Mouse (Mus musculus): Measurements from ENCODE around the gene Anks3. TPM values are rescaled to one million over a fixed set of nuclear protein-coding genes. Genes with fewer than 3 reads are reported as not detected.

Gene Anks3
- polyA plus RNA-seq, 1 experiment from 2014 or later: 18.0 TPM

DNA sequence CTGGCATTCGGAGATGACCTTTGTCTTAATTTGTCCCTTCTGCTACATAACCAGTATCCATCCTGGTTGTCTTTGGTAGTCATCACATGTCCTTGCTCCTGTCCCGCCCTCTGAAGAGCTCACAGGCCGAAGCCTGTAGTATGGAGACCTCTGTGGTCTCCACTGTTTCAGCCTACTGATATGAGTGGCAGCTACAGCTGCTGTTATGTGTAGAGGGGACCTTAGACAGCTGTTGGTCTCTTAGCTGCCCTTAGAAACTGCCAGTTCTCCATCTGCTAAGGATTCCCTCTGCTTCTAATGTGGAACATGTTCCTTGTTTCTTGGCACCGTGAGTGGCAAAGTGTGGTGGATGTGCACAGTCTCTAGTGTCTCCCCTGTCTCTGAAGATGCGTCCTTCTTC lies 40.0 kb downstream of the Anks3 start:
- Histone ChIP-seq H3K36me3 (ENCODE audit: control insufficient read depth, insufficient read depth) (peaks cover 92% of the 10 kb centered on the region), H3K4me1 (replicated peaks; ENCODE audit: control insufficient read depth, insufficient read depth, low read length) (no peaks in the 10 kb centered on the region), H3K9ac (ENCODE audit: low read depth, low read length) (no peak overlapping the region), H3K4me3 (ENCODE audit: low read depth, low read length) (no peak overlapping the region), H3K27me3 (replicated peaks; ENCODE audit: control insufficient read depth, insufficient read depth, low read length) (no peaks in the 10 kb centered on the region), H3K4me2 (replicated peaks; ENCODE audit: low read depth) (no peak overlapping the region), H3K9me3 (ENCODE audit: control insufficient read depth) (no peaks in the 10 kb centered on the region), H3K27ac (ENCODE audit: low read depth, low read length) (no peak overlapping the region)
- no peak for ATAC-seq
- 90% methylated on average over 5 of the region's 5 CpGs for WGBS
- no peak for TF ChIP-seq CTCF (IDR thresholded peaks at IDR 0.05; ENCODE audit: low read depth)

- no peak for ATAC-seq
- no peak for TF ChIP-seq CTCF (IDR thresholded peaks at IDR 0.05; ENCODE audit: low read depth)
- H3K4me2 ChIP-seq (replicated peaks; ENCODE audit: low read depth): no peak overlapping the region
- H3K27me3 ChIP-seq (replicated peaks; ENCODE audit: control insufficient read depth, insufficient read depth, low read length): no peaks in the 10 kb centered on the region
- no peaks in the 10 kb centered on the region for H3K9me3 ChIP-seq (ENCODE audit: control insufficient read depth)
- H3K4me1 ChIP-seq (replicated peaks; ENCODE audit: control insufficient read depth, insufficient read depth, low read length): no peaks in the 10 kb centered on the region
- peaks cover 79% of the 10 kb centered on the region for H3K36me3 ChIP-seq (ENCODE audit: control insufficient read depth, insufficient read depth)
- no peak overlapping the region for H3K9ac ChIP-seq (ENCODE audit: low read depth, low read length)
- no peak overlapping the region for H3K27ac ChIP-seq (ENCODE audit: low read depth, low read length)
- H3K4me3 ChIP-seq (ENCODE audit: low read depth, low read length): no peak overlapping the region
- WGBS: 95% methylated on average over 6 of the region's 6 CpGs
Measured at GRCm38 (mm10) chr16:4922481-4922880, 41.5 kb downstream of the Anks3 start.

DNA sequence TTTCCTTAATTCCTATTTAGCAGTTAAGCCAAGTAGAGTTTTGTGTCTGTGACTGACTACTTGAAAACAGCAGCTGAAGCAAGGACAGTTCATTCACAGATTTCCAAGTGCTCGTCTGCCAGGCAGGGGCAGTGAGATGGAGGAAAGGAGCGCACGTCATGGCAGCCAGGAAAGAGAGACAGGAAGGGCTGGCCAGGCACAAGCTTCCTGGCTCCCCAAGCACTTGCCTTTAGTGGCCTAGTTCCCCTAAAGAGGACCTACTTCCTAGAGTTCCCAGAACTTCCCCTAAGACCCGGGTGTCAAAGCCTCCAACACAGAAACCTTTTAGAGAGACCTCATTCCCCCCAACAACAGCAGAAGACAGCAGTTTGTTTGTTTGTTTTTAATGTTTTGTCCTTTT lies 43.4 kb downstream of the Anks3 start:
- 71% methylated on average over 4 of the region's 4 CpGs for WGBS
- no peak for TF ChIP-seq CTCF (IDR thresholded peaks at IDR 0.05; ENCODE audit: low read depth)
- Histone ChIP-seq H3K4me1 (replicated peaks; ENCODE audit: control insufficient read depth, insufficient read depth, low read length) (no peaks in the 10 kb centered on the region), H3K27ac (ENCODE audit: low read depth, low read length) (no peak overlapping the region), H3K9me3 (ENCODE audit: control insufficient read depth) (no peaks in the 10 kb centered on the region), H3K36me3 (ENCODE audit: control insufficient read depth, insufficient read depth) (peaks cover 73% of the 10 kb centered on the region), H3K4me3 (ENCODE audit: low read depth, low read length) (no peak overlapping the region), H3K4me2 (replicated peaks; ENCODE audit: low read depth) (no peak overlapping the region), H3K9ac (ENCODE audit: low read depth, low read length) (no peak overlapping the region), H3K27me3 (replicated peaks; ENCODE audit: control insufficient read depth, insufficient read depth, low read length) (no peaks in the 10 kb centered on the region)
- ATAC-seq: no peak

GRCm38 (mm10) chr16:4916608-4917007 lies 47.4 kb downstream of the Anks3 start:
- H3K4me1 ChIP-seq (replicated peaks; ENCODE audit: control insufficient read depth, insufficient read depth, low read length): no peaks in the 10 kb centered on the region
- 88% methylated on average over 2 of the region's 2 CpGs for WGBS
- no peaks in the 10 kb centered on the region for H3K27me3 ChIP-seq (replicated peaks; ENCODE audit: control insufficient read depth, insufficient read depth, low read length)
- no peak overlapping the region for H3K27ac ChIP-seq (ENCODE audit: low read depth, low read length)
- no peak for TF ChIP-seq CTCF (IDR thresholded peaks at IDR 0.05; ENCODE audit: low read depth)
- H3K4me3 ChIP-seq (ENCODE audit: low read depth, low read length): no peak overlapping the region
- no peaks in the 10 kb centered on the region for H3K9me3 ChIP-seq (ENCODE audit: control insufficient read depth)
- ATAC-seq: no peak
- H3K9ac ChIP-seq (ENCODE audit: low read depth, low read length): no peak overlapping the region
- peaks cover 66% of the 10 kb centered on the region for H3K36me3 ChIP-seq (ENCODE audit: control insufficient read depth, insufficient read depth)
- H3K4me2 ChIP-seq (replicated peaks; ENCODE audit: low read depth): no peak overlapping the region

GRCm38 (mm10) chr16:4915931-4916330 lies 48.1 kb downstream of the Anks3 start:
- Histone ChIP-seq H3K4me3 (ENCODE audit: low read depth, low read length) (no peak overlapping the region), H3K9ac (ENCODE audit: low read depth, low read length) (no peak overlapping the region), H3K4me2 (replicated peaks; ENCODE audit: low read depth) (no peak overlapping the region), H3K36me3 (ENCODE audit: control insufficient read depth, insufficient read depth) (peaks cover 71% of the 10 kb centered on the region), H3K9me3 (ENCODE audit: control insufficient read depth) (no peaks in the 10 kb centered on the region), H3K4me1 (replicated peaks; ENCODE audit: control insufficient read depth, insufficient read depth, low read length) (no peaks in the 10 kb centered on the region), H3K27me3 (replicated peaks; ENCODE audit: control insufficient read depth, insufficient read depth, low read length) (no peaks in the 10 kb centered on the region), H3K27ac (ENCODE audit: low read depth, low read length) (no peak overlapping the region; the same call in 1 of the 2 replicates)
- 60% methylated on average over 3 of the region's 3 CpGs for WGBS
- ATAC-seq: no peak
- TF ChIP-seq CTCF (IDR thresholded peaks at IDR 0.05; ENCODE audit: low read depth): no peak

DNA sequence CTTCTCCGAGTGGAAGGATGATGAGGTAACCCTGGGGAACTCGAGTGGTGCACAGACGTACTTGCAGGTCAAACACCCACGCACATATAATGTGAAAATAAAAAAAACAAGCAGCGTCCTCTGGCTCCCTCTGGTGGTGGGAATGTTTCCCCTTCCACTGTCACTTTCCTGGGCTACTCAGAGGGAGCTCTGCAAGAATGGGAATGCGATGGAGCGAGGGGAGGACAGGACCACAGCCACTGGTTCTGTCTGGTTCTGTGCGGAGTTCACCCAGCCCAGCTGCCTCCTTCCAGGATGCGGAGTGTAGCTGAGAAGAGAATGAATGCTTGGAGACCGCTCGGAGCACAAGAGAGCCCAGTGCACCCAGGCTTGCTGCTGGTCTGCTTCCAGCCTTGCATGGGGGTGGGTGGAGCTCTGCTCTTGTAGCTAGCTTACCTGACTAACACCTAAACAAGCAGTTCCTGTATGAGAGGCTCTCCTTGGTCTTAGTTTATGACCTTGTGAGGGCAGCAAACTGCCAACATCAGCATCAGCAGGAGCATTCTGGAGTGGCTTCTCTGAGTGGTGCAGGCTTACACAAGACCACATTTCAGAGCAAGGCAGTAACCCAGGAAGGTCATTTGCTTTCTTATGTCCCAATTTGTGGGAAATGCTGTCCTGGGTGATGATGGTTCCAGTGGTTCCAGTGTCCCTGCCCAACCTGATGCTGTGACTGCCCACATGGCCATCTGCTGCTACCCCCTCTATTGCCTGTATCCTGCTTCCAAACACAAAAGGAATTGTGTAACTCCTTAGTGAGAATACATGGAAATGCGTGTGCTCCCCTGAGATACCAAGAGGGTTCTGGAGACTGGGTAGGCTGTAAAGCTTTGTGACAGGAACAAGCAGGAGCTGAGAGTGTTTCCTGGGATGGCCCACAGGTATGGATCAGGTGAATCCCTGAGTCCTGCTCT lies 49.9 kb downstream of the Anks3 start:
- Histone ChIP-seq H3K36me3 (ENCODE audit: control insufficient read depth, insufficient read depth) (peaks cover 64% of the 10 kb centered on the region), H3K27ac (ENCODE audit: low read depth, low read length) (no peak overlapping the region), H3K4me3 (ENCODE audit: low read depth, low read length) (no peak overlapping the region), H3K9ac (ENCODE audit: low read depth, low read length) (no peak overlapping the region), H3K27me3 (replicated peaks; ENCODE audit: control insufficient read depth, insufficient read depth, low read length) (no peaks in the 10 kb centered on the region), H3K4me1 (replicated peaks; ENCODE audit: control insufficient read depth, insufficient read depth, low read length) (no peaks in the 10 kb centered on the region), H3K4me2 (replicated peaks; ENCODE audit: low read depth) (no peak overlapping the region), H3K9me3 (ENCODE audit: control insufficient read depth) (no peaks in the 10 kb centered on the region)
- peak; percentile 44 for ATAC-seq
- WGBS: 38% methylated on average over 12 of the region's 12 CpGs
- TF ChIP-seq CTCF (IDR thresholded peaks at IDR 0.05; ENCODE audit: low read depth): peak; percentile 98
